Mouse (Mus musculus) heart, embryonic 13.5 days (tissue): Measurements from ENCODE around the gene Adamtsl4. TPM values are rescaled to one million over a fixed set of nuclear protein-coding genes. Genes with fewer than 3 reads are reported as not detected.
"Not testable (repeated sequence)": the region's sequence is repeated elsewhere in the genome, so short reads cannot be mapped to it uniquely, and the experiment has no call there.

ENCODE experiments used
- ATAC-seq: fragments of 200-750 bp; cut with Nextera tagmentation; 2 replicates; pipeline ENCODE4 v1.8.0; 2017; ENCODE audit warnings: moderate TSS enrichment; ENCODE audit not compliant: insufficient number of reproducible peaks, low FRiP score, low TSS enrichment; ENCODE audit errors: extremely low read depth
- H3K27ac ChIP-seq: fragments of 300-500 bp; sonication (generic); replicated peaks from 2 replicates; pipeline ENCODE4 v1.5.1; 2015; ENCODE audit warnings: moderate library complexity, mild to moderate bottlenecking, inconsistent platforms
- H3K27me3 ChIP-seq: fragments of 300-500 bp; sonication (generic); replicated peaks from 2 replicates; pipeline ENCODE4 v1.6.1; 2015; ENCODE audit warnings: mild to moderate bottlenecking, inconsistent platforms
- H3K36me3 ChIP-seq: fragments of 300-500 bp; sonication (generic); 2 replicates; pipeline ENCODE4 v1.6.1; 2015; ENCODE audit warnings: mild to moderate bottlenecking, inconsistent platforms
- H3K4me1 ChIP-seq: fragments of 300-500 bp; sonication (generic); 2 replicates; pipeline ENCODE4 v1.6.1; 2015; ENCODE audit warnings: inconsistent platforms
- H3K4me2 ChIP-seq: fragments of 300-500 bp; sonication (generic); 2 replicates; pipeline ENCODE4 v1.6.1; 2015; ENCODE audit warnings: inconsistent platforms, mild to moderate bottlenecking, moderate library complexity
- H3K4me3 ChIP-seq: fragments of 300-500 bp; sonication (generic); 2 replicates; pipeline ENCODE4 v1.5.1; 2015; ENCODE audit warnings: moderate library complexity, mild to moderate bottlenecking, inconsistent platforms
- H3K9ac ChIP-seq: fragments of 300-500 bp; sonication (generic); 2 replicates; pipeline ENCODE4 v1.6.1; 2015; ENCODE audit warnings: inconsistent platforms, mild to moderate bottlenecking, moderate library complexity
- H3K9me3 ChIP-seq: fragments of 300-500 bp; sonication (generic); 2 replicates; pipeline ENCODE4 v1.6.1; 2016; ENCODE audit warnings: inconsistent platforms
- WGBS: fragments of 180-500 bp; shearing (Covaris S2); methylation state at CpG from one replicate; pipeline ENCODE4 v1.1.7; 2015; ENCODE audit warnings: mixed read lengths; 5-methylcytosine and 5-hydroxymethylcytosine counted together
- polyA plus RNA-seq: library from polyadenylated mRNA; unstranded; fragments of >200 nt; fragmentation: Nextera tagmentation; extraction: Ambion mirVana; gene quantifications from 2 replicates; pipeline ENCODE4 v1.2.1, GENCODE M21; 2015

Gene Adamtsl4
- polyA plus RNA-seq, 1 experiment from 2014 or later = 4.8 TPM

GRCm38 (mm10) chr3:95658868-95659712 is 28.6 kb downstream of the Adamtsl4 start:
- under 1% methylated on average over 107 of the region's 113 CpGs for WGBS
- Histone ChIP-seq H3K9ac (peak overlapping the region; percentile 98), H3K27ac (peak overlapping the region; percentile 97), H3K36me3 (peaks cover 41% of the 10 kb centered on the region), H3K4me2 (peak overlapping the region; percentile 89), H3K4me1 (peaks cover 43% of the 10 kb centered on the region), H3K27me3 (no peaks in the 10 kb centered on the region), H3K9me3 (no peaks in the 10 kb centered on the region), H3K4me3 (peak overlapping the region; percentile 80)
- peak; percentile 64 for ATAC-seq

GRCm38 (mm10) chr3:95658236-95658867 is 29.4 kb downstream of the Adamtsl4 start, which contains the start of gene Mcl1:
Gene Mcl1, plus strand, starts transcription at chr3:95658788.
- under 1% methylated on average over 43 of the region's 43 CpGs for WGBS
- H3K27ac ChIP-seq = peak within 1 kb of the TSS; percentile 97
- H3K4me2 ChIP-seq = peak within 1 kb of the TSS; percentile 89
- no peaks in the 10 kb centered on the region for H3K9me3 ChIP-seq
- peaks cover 33% of the 10 kb centered on the region for H3K36me3 ChIP-seq
- ATAC-seq = peak; percentile 88
- H3K4me1 ChIP-seq = peaks cover 42% of the 10 kb centered on the region
- H3K4me3 ChIP-seq = peak within 1 kb of the TSS; percentile 80
- H3K27me3 ChIP-seq = no peaks in the 10 kb centered on the region
- peak within 1 kb of the TSS; percentile 98 for H3K9ac ChIP-seq

GRCm38 (mm10) chr3:95657711-95658110 is 30.0 kb downstream of the Adamtsl4 start:
- peaks cover 42% of the 10 kb centered on the region for H3K4me1 ChIP-seq
- WGBS = 76% methylated on average over 3 of the region's 3 CpGs
- no peaks in the 10 kb centered on the region for H3K9me3 ChIP-seq
- peaks cover 27% of the 10 kb centered on the region for H3K36me3 ChIP-seq
- H3K4me2 ChIP-seq = peak overlapping the region; percentile 89
- H3K9ac ChIP-seq = peak overlapping the region; percentile 98
- peak overlapping the region; percentile 80 for H3K4me3 ChIP-seq
- peak overlapping the region; percentile 97 for H3K27ac ChIP-seq
- no peak for ATAC-seq
- no peaks in the 10 kb centered on the region for H3K27me3 ChIP-seq

GRCm38 (mm10) chr3:95657108-95657507 is 30.6 kb downstream of the Adamtsl4 start:
- no peaks in the 10 kb centered on the region for H3K27me3 ChIP-seq
- H3K27ac ChIP-seq = no peak overlapping the region
- ATAC-seq = no peak
- no peak overlapping the region for H3K4me2 ChIP-seq
- H3K4me3 ChIP-seq = no peak overlapping the region
- H3K4me1 ChIP-seq = peaks cover 38% of the 10 kb centered on the region
- no peak overlapping the region for H3K9ac ChIP-seq
- H3K36me3 ChIP-seq = peaks cover 21% of the 10 kb centered on the region
- 84% methylated on average over 3 of the region's 3 CpGs for WGBS
- no peaks in the 10 kb centered on the region for H3K9me3 ChIP-seq

- Histone ChIP-seq H3K27ac (no peak overlapping the region), H3K9ac (no peak overlapping the region), H3K4me3 (no peak overlapping the region), H3K4me1 (peaks cover 33% of the 10 kb centered on the region), H3K4me2 (no peak overlapping the region), H3K36me3 (peaks cover 7% of the 10 kb centered on the region), H3K9me3 (no peaks in the 10 kb centered on the region), H3K27me3 (no peaks in the 10 kb centered on the region)
- ATAC-seq = no peak
- 81% methylated on average over 5 of the region's 5 CpGs for WGBS
These were observed 32.3 kb downstream of the Adamtsl4 start for GRCm38 (mm10) chr3:95655437-95655836.

- Histone ChIP-seq H3K27ac (peak overlapping the region; percentile 59; the same call in 1 of the 2 replicates), H3K4me1 (peaks cover 39% of the 10 kb centered on the region)
- ATAC-seq, H3K4me3 ChIP-seq, H3K4me2 ChIP-seq, H3K9ac ChIP-seq, H3K36me3 ChIP-seq, H3K27me3 ChIP-seq, H3K9me3 ChIP-seq: not testable (repeated sequence)
- WGBS = 92% methylated on average over 3 of the region's 3 CpGs
These were observed 33.3 kb downstream of the Adamtsl4 start for GRCm38 (mm10) chr3:95654371-95654770.

- H3K27me3 ChIP-seq = no peaks in the 10 kb centered on the region
- WGBS = 22% methylated on average over 11 of the region's 11 CpGs
- peak overlapping the region; percentile 22 for H3K4me2 ChIP-seq
- peaks cover 39% of the 10 kb centered on the region for H3K4me1 ChIP-seq
- no peaks in the 10 kb centered on the region for H3K36me3 ChIP-seq
- no peaks in the 10 kb centered on the region for H3K9me3 ChIP-seq
- no peak overlapping the region for H3K4me3 ChIP-seq
- H3K9ac ChIP-seq = peak overlapping the region; percentile 37; the same call in 1 of the 2 replicates
- no peak for ATAC-seq
- peak overlapping the region; percentile 59 for H3K27ac ChIP-seq
These were observed 34.2 kb downstream of the Adamtsl4 start for GRCm38 (mm10) chr3:95653473-95654034.

GRCm38 (mm10) chr3:95652871-95653270 is 34.8 kb downstream of the Adamtsl4 start:
- no peaks in the 10 kb centered on the region for H3K9me3 ChIP-seq
- 0 out of 2 replicates have a peak overlapping the region, but pooled peaks have one; percentile 14 for H3K9ac ChIP-seq
- H3K4me1 ChIP-seq = peaks cover 36% of the 10 kb centered on the region
- H3K36me3 ChIP-seq = no peaks in the 10 kb centered on the region
- 39% methylated on average over 6 of the region's 6 CpGs for WGBS
- peak overlapping the region; percentile 59; the same call in 1 of the 2 replicates for H3K27ac ChIP-seq
- H3K27me3 ChIP-seq = no peaks in the 10 kb centered on the region
- no peak for ATAC-seq
- no peak overlapping the region for H3K4me2 ChIP-seq
- H3K4me3 ChIP-seq = no peak overlapping the region

GRCm38 (mm10) chr3:95652204-95652811 is 35.4 kb downstream of the Adamtsl4 start:
- no peak for ATAC-seq
- Histone ChIP-seq H3K27me3 (no peaks in the 10 kb centered on the region), H3K4me1 (peaks cover 33% of the 10 kb centered on the region), H3K9me3 (no peaks in the 10 kb centered on the region), H3K27ac (no peak overlapping the region), H3K36me3 (no peaks in the 10 kb centered on the region), H3K4me2 (no peak overlapping the region), H3K9ac (no peak overlapping the region), H3K4me3 (no peak overlapping the region)
- WGBS = 62% methylated on average over 7 of the region's 7 CpGs

- WGBS = 89% methylated on average over 16 of the region's 16 CpGs
- Histone ChIP-seq H3K4me3 (no peak overlapping the region), H3K4me1 (peaks cover 33% of the 10 kb centered on the region), H3K4me2 (no peak overlapping the region), H3K27me3 (no peaks in the 10 kb centered on the region), H3K9me3 (no peaks in the 10 kb centered on the region), H3K9ac (no peak overlapping the region), H3K27ac (peak overlapping the region; percentile 87), H3K36me3 (no peaks in the 10 kb centered on the region; the same call in 1 of the 2 replicates)
- ATAC-seq = no peak
These were observed 36.1 kb downstream of the Adamtsl4 start for GRCm38 (mm10) chr3:95651391-95652203.
